Mouse (Mus musculus): ENCODE data around the gene Nrp2. TPM values are rescaled to one million over a fixed set of nuclear protein-coding genes. Genes with fewer than 3 reads are reported as not detected.
A peak's percentile ranks its signal among the peaks of the same experiment; 100 is the strongest.

Gene Nrp2
- polyA plus RNA-seq, 1 experiment from 2014 or later: 7.0 TPM

- Histone ChIP-seq H3K4me3 (no peak overlapping the region), H3K9ac (no peak overlapping the region), H3K27me3 (replicated peaks) (no peaks in the 10 kb centered on the region), H3K9me3 (no peaks in the 10 kb centered on the region), H3K4me1 (peaks cover 35% of the 10 kb centered on the region), H3K27ac (replicated peaks) (no peak overlapping the region), H3K36me3 (0 out of 2 replicates have a peak, but pooled peaks cover 4% of the 10 kb centered on the region), H3K4me2 (no peak overlapping the region)
- no peak for ATAC-seq (ENCODE audit: extremely low read depth, insufficient number of reproducible peaks, low FRiP score, low TSS enrichment)
- 59% methylated on average over 13 of the region's 13 CpGs for WGBS
These were observed 14.6 kb downstream of the Nrp2 start for GRCm38 (mm10) chr1:62717552-62718236.

GRCm38 (mm10) chr1:62718237-62718571 is 15.1 kb downstream of the Nrp2 start:
- no peak for ATAC-seq (ENCODE audit: extremely low read depth, insufficient number of reproducible peaks, low FRiP score, low TSS enrichment)
- Histone ChIP-seq H3K9ac (no peak overlapping the region), H3K27ac (replicated peaks) (no peak overlapping the region), H3K4me1 (peaks cover 35% of the 10 kb centered on the region), H3K4me2 (no peak overlapping the region), H3K36me3 (0 out of 2 replicates have a peak, but pooled peaks cover 6% of the 10 kb centered on the region), H3K4me3 (no peak overlapping the region), H3K27me3 (replicated peaks) (no peaks in the 10 kb centered on the region), H3K9me3 (no peaks in the 10 kb centered on the region)
- WGBS: 48% methylated on average over 5 of the region's 5 CpGs

- Histone ChIP-seq H3K27me3 (replicated peaks) (no peaks in the 10 kb centered on the region), H3K9ac (no peak overlapping the region), H3K4me3 (no peak overlapping the region), H3K36me3 (0 out of 2 replicates have a peak, but pooled peaks cover 6% of the 10 kb centered on the region), H3K9me3 (no peaks in the 10 kb centered on the region), H3K27ac (replicated peaks) (no peak overlapping the region), H3K4me2 (no peak overlapping the region), H3K4me1 (peaks cover 35% of the 10 kb centered on the region)
- WGBS: 45% methylated on average over 8 of the region's 8 CpGs
- ATAC-seq (ENCODE audit: extremely low read depth, insufficient number of reproducible peaks, low FRiP score, low TSS enrichment): no peak
These were observed 15.7 kb downstream of the Nrp2 start for GRCm38 (mm10) chr1:62718750-62719149.

GRCm38 (mm10) chr1:62719770-62720169 is 16.7 kb downstream of the Nrp2 start:
- Histone ChIP-seq H3K4me2 (no peak overlapping the region), H3K27me3 (replicated peaks) (no peaks in the 10 kb centered on the region), H3K4me1 (peaks cover 39% of the 10 kb centered on the region), H3K36me3 (0 out of 2 replicates have a peak, but pooled peaks cover 6% of the 10 kb centered on the region), H3K4me3 (no peak overlapping the region), H3K9me3 (no peaks in the 10 kb centered on the region), H3K9ac (no peak overlapping the region), H3K27ac (replicated peaks) (no peak overlapping the region)
- 77% methylated on average over 6 of the region's 6 CpGs for WGBS
- ATAC-seq (ENCODE audit: extremely low read depth, insufficient number of reproducible peaks, low FRiP score, low TSS enrichment): no peak

- H3K4me1 ChIP-seq: peaks cover 43% of the 10 kb centered on the region
- H3K27ac ChIP-seq (replicated peaks): peak overlapping the region; percentile 22; the same call in 1 of the 2 replicates
- no peak for ATAC-seq (ENCODE audit: extremely low read depth, insufficient number of reproducible peaks, low FRiP score, low TSS enrichment)
- H3K9me3 ChIP-seq: no peaks in the 10 kb centered on the region
- H3K4me3 ChIP-seq: no peak overlapping the region
- WGBS: 66% methylated on average over 3 of the region's 3 CpGs
- no peak overlapping the region for H3K4me2 ChIP-seq
- H3K36me3 ChIP-seq: 0 out of 2 replicates have a peak, but pooled peaks cover 6% of the 10 kb centered on the region
- no peak overlapping the region for H3K9ac ChIP-seq
- no peaks in the 10 kb centered on the region for H3K27me3 ChIP-seq (replicated peaks)
These were observed 17.1 kb downstream of the Nrp2 start for GRCm38 (mm10) chr1:62720176-62720575.

GRCm38 (mm10) chr1:62720727-62721705 is 17.9 kb downstream of the Nrp2 start:
- ATAC-seq (ENCODE audit: extremely low read depth, insufficient number of reproducible peaks, low FRiP score, low TSS enrichment): no peak
- no peak overlapping the region for H3K4me2 ChIP-seq
- H3K27me3 ChIP-seq (replicated peaks): no peaks in the 10 kb centered on the region
- peak overlapping the region; percentile 22 for H3K27ac ChIP-seq (replicated peaks)
- peaks cover 46% of the 10 kb centered on the region for H3K4me1 ChIP-seq
- H3K36me3 ChIP-seq: 0 out of 2 replicates have a peak, but pooled peaks cover 6% of the 10 kb centered on the region
- H3K4me3 ChIP-seq: no peak overlapping the region
- 64% methylated on average over 13 of the region's 13 CpGs for WGBS
- H3K9ac ChIP-seq: no peak overlapping the region
- H3K9me3 ChIP-seq: no peaks in the 10 kb centered on the region

GRCm38 (mm10) chr1:62721706-62722187 is 18.7 kb downstream of the Nrp2 start:
- H3K36me3 ChIP-seq: 0 out of 2 replicates have a peak, but pooled peaks cover 6% of the 10 kb centered on the region
- H3K27ac ChIP-seq (replicated peaks): peak overlapping the region; percentile 5; the same call in 1 of the 2 replicates
- H3K9me3 ChIP-seq: no peaks in the 10 kb centered on the region
- ATAC-seq (ENCODE audit: extremely low read depth, insufficient number of reproducible peaks, low FRiP score, low TSS enrichment): no peak
- H3K4me1 ChIP-seq: peaks cover 43% of the 10 kb centered on the region
- WGBS: 61% methylated on average over 7 of the region's 7 CpGs
- no peaks in the 10 kb centered on the region for H3K27me3 ChIP-seq (replicated peaks)
- no peak overlapping the region for H3K9ac ChIP-seq
- no peak overlapping the region for H3K4me3 ChIP-seq
- H3K4me2 ChIP-seq: no peak overlapping the region

GRCm38 (mm10) chr1:62722526-62722925 is 19.4 kb downstream of the Nrp2 start:
- no peak overlapping the region for H3K27ac ChIP-seq (replicated peaks)
- no peak overlapping the region for H3K4me2 ChIP-seq
- H3K4me3 ChIP-seq: no peak overlapping the region
- 0 out of 2 replicates have a peak, but pooled peaks cover 6% of the 10 kb centered on the region for H3K36me3 ChIP-seq
- H3K9ac ChIP-seq: no peak overlapping the region
- H3K27me3 ChIP-seq (replicated peaks): no peaks in the 10 kb centered on the region
- ATAC-seq (ENCODE audit: extremely low read depth, insufficient number of reproducible peaks, low FRiP score, low TSS enrichment): no peak
- H3K9me3 ChIP-seq: no peaks in the 10 kb centered on the region
- 68% methylated on average over 8 of the region's 8 CpGs for WGBS
- H3K4me1 ChIP-seq: peaks cover 35% of the 10 kb centered on the region

- no peak overlapping the region for H3K9ac ChIP-seq
- no peak for ATAC-seq (ENCODE audit: extremely low read depth, insufficient number of reproducible peaks, low FRiP score, low TSS enrichment)
- peak overlapping the region; percentile 50; the same call in 1 of the 2 replicates for H3K27ac ChIP-seq (replicated peaks)
- H3K36me3 ChIP-seq: 0 out of 2 replicates have a peak, but pooled peaks cover 6% of the 10 kb centered on the region
- 79% methylated on average over 5 of the region's 5 CpGs for WGBS
- H3K27me3 ChIP-seq (replicated peaks): no peaks in the 10 kb centered on the region
- peaks cover 33% of the 10 kb centered on the region for H3K4me1 ChIP-seq
- no peak overlapping the region for H3K4me3 ChIP-seq
- no peaks in the 10 kb centered on the region for H3K9me3 ChIP-seq
- no peak overlapping the region for H3K4me2 ChIP-seq
These were observed 20.8 kb downstream of the Nrp2 start for GRCm38 (mm10) chr1:62723891-62724290.

- 54% methylated on average over 6 of the region's 6 CpGs for WGBS
- peaks cover 38% of the 10 kb centered on the region for H3K4me1 ChIP-seq
- no peaks in the 10 kb centered on the region for H3K9me3 ChIP-seq
- H3K36me3 ChIP-seq: 0 out of 2 replicates have a peak, but pooled peaks cover 6% of the 10 kb centered on the region
- no peak overlapping the region for H3K4me2 ChIP-seq
- no peak overlapping the region for H3K4me3 ChIP-seq
- no peak for ATAC-seq (ENCODE audit: extremely low read depth, insufficient number of reproducible peaks, low FRiP score, low TSS enrichment)
- H3K27ac ChIP-seq (replicated peaks): peak overlapping the region; percentile 50; the same call in 1 of the 2 replicates
- no peaks in the 10 kb centered on the region for H3K27me3 ChIP-seq (replicated peaks)
- H3K9ac ChIP-seq: no peak overlapping the region
These were observed 21.5 kb downstream of the Nrp2 start for GRCm38 (mm10) chr1:62724461-62725021.

Measured in heart, embryonic 13.5 days (tissue).